Mouse (Mus musculus) MEL (cell line): ENCODE data around the gene Klf1. TPM values are rescaled to one million over a fixed set of nuclear protein-coding genes. Genes with fewer than 3 reads are reported as not detected.

Experiments used
- DNase-seq: peaks from one replicate; pipeline ENCODE4 v3.0.0; 2011; ENCODE audit warnings: low read depth, low spot score
- H3K27ac ChIP-seq: 2 replicates; pipeline ENCODE4 v1.5.1; 2012; ENCODE audit warnings: low read depth, mild to moderate bottlenecking, control low read depth, low read length, moderate library complexity; ENCODE audit not compliant: control insufficient read depth
- H3K27me3 ChIP-seq, 2 experiments: fragments of 150-350 bp in 1 of 2; sonication (generic) in 1 of 2; 2 replicates each; pipeline ENCODE4 v1.6.1; 2012; ENCODE audit warnings: low read length in 2 of 2, mild to moderate bottlenecking in 2 of 2, improper control_type of control experiment in 1 of 2, moderate library complexity in 1 of 2; ENCODE audit not compliant: insufficient read depth in 2 of 2, control insufficient read depth in 1 of 2
- H3K36me3 ChIP-seq, 2 experiments: 2 replicates each; pipeline ENCODE4 v1.6.1; 2012 to 2014; ENCODE audit warnings: low read length in 2 of 2, improper control_type of control experiment in 1 of 2, inconsistent platforms in 1 of 2, mild to moderate bottlenecking in 1 of 2; ENCODE audit not compliant: insufficient read depth in 2 of 2, control insufficient read depth in 1 of 2
- H3K4me1 ChIP-seq, 2 experiments: fragments of 150-350 bp in 1 of 2; sonication (generic) in 1 of 2; 2 replicates each; pipeline ENCODE4 v1.6.1; 2012; ENCODE audit warnings: low read length in 2 of 2, improper control_type of control experiment in 1 of 2, mild to moderate bottlenecking in 1 of 2; ENCODE audit not compliant: insufficient read depth in 2 of 2, control insufficient read depth in 1 of 2
- H3K4me3 ChIP-seq, 2 experiments: fragments of 150-350 bp in 1 of 2; sonication (generic) in 1 of 2; 2 replicates each; pipeline ENCODE4 v1.5.1; 2012; ENCODE audit warnings: low read depth in 2 of 2, low read length in 2 of 2, mild to moderate bottlenecking in 2 of 2, moderate library complexity in 2 of 2, control low read depth in 1 of 2, improper control_type of control experiment in 1 of 2; ENCODE audit not compliant: control insufficient read depth in 1 of 2, insufficient read depth in 1 of 2
- H3K79me2 ChIP-seq: 2 replicates; pipeline ENCODE4 v1.6.1; 2012; ENCODE audit warnings: mild to moderate bottlenecking, low read length, moderate library complexity; ENCODE audit not compliant: control insufficient read depth, poor library complexity, insufficient read depth
- H3K9ac ChIP-seq: 2 replicates; pipeline ENCODE4 v1.6.1; 2012; ENCODE audit warnings: low read depth, mild to moderate bottlenecking, control low read depth, low read length, moderate library complexity; ENCODE audit not compliant: control insufficient read depth, poor library complexity, severe bottlenecking
- H3K9me3 ChIP-seq: fragments of 150-350 bp; sonication (generic); replicated peaks from 2 replicates; pipeline ENCODE4 v1.6.1; 2012; ENCODE audit warnings: mild to moderate bottlenecking, low read length, improper control_type of control experiment, moderate library complexity; ENCODE audit not compliant: insufficient read depth
- BHLHE40 ChIP-seq: IDR thresholded peaks from 2 replicates; pipeline ENCODE4 v1.6.1; 2012; ENCODE audit warnings: low read depth, mild to moderate bottlenecking, inconsistent platforms, low read length, improper control_type of control experiment, borderline replicate concordance
- CHD1 ChIP-seq: IDR thresholded peaks from 2 replicates; pipeline ENCODE4 v1.6.1; 2012; ENCODE audit warnings: low read depth, mild to moderate bottlenecking, inconsistent platforms, low read length, improper control_type of control experiment
- CHD2 ChIP-seq: IDR thresholded peaks from 2 replicates; pipeline ENCODE4 v1.6.1; 2011; ENCODE audit warnings: low read length, improper control_type of control experiment
- CTCF ChIP-seq, 3 experiments: IDR thresholded peaks in 2 of 3; conservative IDR thresholded peaks in 1 of 3; 2 replicates each; pipeline ENCODE4 v1.5.1; 2011 to 2012; ENCODE audit warnings: low read length in 3 of 3, low read depth in 2 of 3, mild to moderate bottlenecking in 2 of 3, improper control_type of control experiment in 1 of 3, inconsistent platforms in 1 of 3, mixed read lengths in 1 of 3, moderate library complexity in 1 of 3; ENCODE audit not compliant: control insufficient read depth in 1 of 3, insufficient read depth in 1 of 3, poor library complexity in 1 of 3, severe bottlenecking in 1 of 3
- E2F4 ChIP-seq: IDR thresholded peaks from 2 replicates; pipeline ENCODE4 v1.6.1; 2011; ENCODE audit warnings: low read depth, low read length, improper control_type of control experiment, borderline replicate concordance
- EP300 ChIP-seq, 2 experiments: IDR thresholded peaks; 2 replicates each; pipeline ENCODE4 v1.6.1; 2011; ENCODE audit warnings: improper control_type of control experiment in 2 of 2, low read length in 2 of 2, low read depth in 1 of 2, mild to moderate bottlenecking in 1 of 2
- ETS1 ChIP-seq: IDR thresholded peaks from 2 replicates; pipeline ENCODE4 v1.6.1; 2012; ENCODE audit warnings: low read depth, mild to moderate bottlenecking, inconsistent platforms, low read length, improper control_type of control experiment, moderate library complexity
- GABPA ChIP-seq: IDR thresholded peaks from 2 replicates; pipeline ENCODE4 v1.6.1; 2012; ENCODE audit warnings: low read depth, mild to moderate bottlenecking, inconsistent platforms, low read length, improper control_type of control experiment, moderate library complexity
- GATA1 ChIP-seq: IDR thresholded peaks from 2 replicates; pipeline ENCODE4 v1.6.1; 2011; ENCODE audit warnings: low read depth, low read length, improper control_type of control experiment
- HCFC1 ChIP-seq: IDR thresholded peaks from 2 replicates; pipeline ENCODE4 v1.6.1; 2012; ENCODE audit warnings: low read depth, mild to moderate bottlenecking, inconsistent platforms, low read length, improper control_type of control experiment, moderate library complexity
- JUND ChIP-seq: IDR thresholded peaks from 2 replicates; pipeline ENCODE4 v1.6.1; 2011; ENCODE audit warnings: low read depth, mild to moderate bottlenecking, improper control_type of control experiment, low read length
- KAT2A ChIP-seq: conservative IDR thresholded peaks from 2 replicates; pipeline ENCODE4 v1.6.1; 2012; ENCODE audit warnings: low read depth, low read length, improper control_type of control experiment, inconsistent platforms
- MAFK ChIP-seq: IDR thresholded peaks from 2 replicates; pipeline ENCODE4 v1.6.1; 2011; ENCODE audit warnings: low read depth, mild to moderate bottlenecking, low read length, improper control_type of control experiment, borderline replicate concordance
- MAX ChIP-seq: IDR thresholded peaks from 2 replicates; pipeline ENCODE4 v1.6.1; 2011; ENCODE audit warnings: low read length, improper control_type of control experiment
- MAZ ChIP-seq: IDR thresholded peaks from 2 replicates; pipeline ENCODE4 v1.6.1; 2012; ENCODE audit warnings: low read depth, mild to moderate bottlenecking, inconsistent platforms, low read length, improper control_type of control experiment
- MEF2A ChIP-seq: IDR thresholded peaks from 2 replicates; pipeline ENCODE4 v1.6.1; 2014; ENCODE audit warnings: low read depth, mild to moderate bottlenecking, inconsistent platforms, low read length, improper control_type of control experiment; ENCODE audit not compliant: poor library complexity, insufficient replicate concordance, severe bottlenecking; ENCODE audit errors: extremely low read depth
- MXI1 ChIP-seq: IDR thresholded peaks from 2 replicates; pipeline ENCODE4 v1.6.1; 2011; ENCODE audit warnings: mild to moderate bottlenecking, low read depth, low read length, improper control_type of control experiment
- MYB ChIP-seq: IDR thresholded peaks from 2 replicates; pipeline ENCODE4 v1.6.1; 2011; ENCODE audit warnings: mild to moderate bottlenecking, low read depth, low read length, improper control_type of control experiment
- MYC ChIP-seq: IDR thresholded peaks from 2 replicates; pipeline ENCODE4 v1.6.1; 2011; ENCODE audit warnings: low read depth, mild to moderate bottlenecking, low read length, improper control_type of control experiment, moderate library complexity
- NELFE ChIP-seq: IDR thresholded peaks from 2 replicates; pipeline ENCODE4 v1.6.1; 2011; ENCODE audit warnings: low read depth, low read length, improper control_type of control experiment
- NRF1 ChIP-seq: IDR thresholded peaks from 2 replicates; pipeline ENCODE4 v1.6.1; 2014; ENCODE audit warnings: low read depth, mild to moderate bottlenecking, inconsistent platforms, low read length, improper control_type of control experiment, moderate library complexity; ENCODE audit not compliant: poor library complexity, insufficient read depth, severe bottlenecking
- POLR2AphosphoS2 ChIP-seq: IDR thresholded peaks from 2 replicates; pipeline ENCODE4 v1.6.1; 2011; ENCODE audit warnings: low read length, improper control_type of control experiment
- POLR2AphosphoS5 ChIP-seq: IDR thresholded peaks from 2 replicates; pipeline ENCODE4 v1.6.1; 2012; ENCODE audit warnings: low read depth, borderline replicate concordance, mild to moderate bottlenecking, inconsistent platforms, low read length, moderate library complexity, mixed read lengths
- RAD21 ChIP-seq: IDR thresholded peaks from 2 replicates; pipeline ENCODE4 v1.6.1; 2011; ENCODE audit warnings: mild to moderate bottlenecking, low read depth, low read length, improper control_type of control experiment
- SIN3A ChIP-seq: IDR thresholded peaks from 2 replicates; pipeline ENCODE4 v1.6.1; 2012; ENCODE audit warnings: low read length, improper control_type of control experiment, inconsistent platforms
- TBP ChIP-seq: IDR thresholded peaks from 2 replicates; pipeline ENCODE4 v1.8.0; 2011; ENCODE audit warnings: low read depth, low read length, improper control_type of control experiment
- TCF12 ChIP-seq: IDR thresholded peaks from 2 replicates; pipeline ENCODE4 v1.6.1; 2014; ENCODE audit warnings: low read depth, mild to moderate bottlenecking, inconsistent platforms, low read length, improper control_type of control experiment, moderate library complexity
- UBTF ChIP-seq: IDR thresholded peaks from 2 replicates; pipeline ENCODE4 v1.6.1; 2012; ENCODE audit warnings: low read depth, mild to moderate bottlenecking, inconsistent platforms, low read length, improper control_type of control experiment, moderate library complexity, borderline replicate concordance; ENCODE audit not compliant: insufficient read depth
- USF1 ChIP-seq: IDR thresholded peaks from 2 replicates; pipeline ENCODE4 v1.6.1; 2014; ENCODE audit warnings: low read depth, mild to moderate bottlenecking, inconsistent platforms, low read length, improper control_type of control experiment, moderate library complexity
- ZC3H11A ChIP-seq: IDR thresholded peaks from 2 replicates; pipeline ENCODE4 v1.6.1; 2012; ENCODE audit warnings: low read depth, mild to moderate bottlenecking, inconsistent platforms, low read length, improper control_type of control experiment
- ZKSCAN1 ChIP-seq: IDR thresholded peaks from 2 replicates; pipeline ENCODE4 v1.6.1; 2012; ENCODE audit warnings: low read depth, mild to moderate bottlenecking, inconsistent platforms, low read length, improper control_type of control experiment, moderate library complexity
- ZMIZ1 ChIP-seq: IDR thresholded peaks from 2 replicates; pipeline ENCODE4 v1.6.1; 2012; ENCODE audit warnings: low read depth, mild to moderate bottlenecking, inconsistent platforms, low read length, improper control_type of control experiment, moderate library complexity
- ZNF384 ChIP-seq: IDR thresholded peaks from 2 replicates; pipeline ENCODE4 v1.6.1; 2012; ENCODE audit warnings: low read depth, mild to moderate bottlenecking, inconsistent platforms, low read length, improper control_type of control experiment
- polyA plus RNA-seq, 2 experiments: library from polyadenylated mRNA; stranded (reverse) in 1 of 2; unstranded in 1 of 2; fragments of >175 nt in 1 of 2; fragments of >200 nt in 1 of 2; gene quantifications; 2 replicates each; pipeline versions ENCODE4 v1.2.1 to v1.2.4; 2012; ENCODE audit warnings: low replicate concordance in 2 of 2, low read depth in 1 of 2; ENCODE audit not compliant: insufficient read length in 2 of 2, insufficient read depth in 1 of 2, missing spikeins in 1 of 2
- total RNA-seq: library from RNA; depleted of rRNA; stranded (reverse); fragments of 300-350 nt; gene quantifications from 2 replicates; pipeline ENCODE4 v1.2.3, GENCODE M21; 2012

Gene Klf1
- total and polyA plus RNA-seq, 3 experiments, result 234 to 262 TPM; not detected in 1

DNA sequence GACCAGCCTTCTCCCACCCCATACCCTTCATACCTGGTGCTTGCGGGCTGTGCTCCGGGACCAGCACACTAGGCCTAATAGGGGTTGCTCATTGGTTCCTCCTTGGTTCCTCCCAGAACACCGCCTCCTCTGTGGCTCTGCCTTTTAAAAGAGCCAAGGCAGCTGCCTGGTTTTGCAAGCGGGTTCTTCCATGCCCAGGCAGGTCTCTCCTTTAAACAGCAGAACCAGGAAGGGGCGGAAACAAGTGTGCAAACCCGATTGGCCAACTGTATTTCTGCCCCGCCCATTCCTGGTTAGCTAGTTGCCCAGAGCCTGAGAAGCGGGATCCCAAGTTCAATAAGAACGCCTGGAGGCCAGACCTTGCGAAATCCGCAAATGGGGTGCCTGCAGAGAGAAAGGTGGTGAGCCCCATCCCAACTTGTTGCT lies 8.0 kb upstream of the Klf1 start, which contains the start of gene Gcdh (continued):
- TF ChIP-seq MAX (no peak), MAZ (no peak), UBTF (peak; percentile 73; the same call in 1 of the 2 replicates), RAD21 (no peak), TCF12 (no peak), NRF1 (no peak), CHD2 (no peak), GATA1 (no peak), MEF2A (no peak), USF1 (no peak), MYB (no peak), MAFK (no peak), ZC3H11A (no peak)

DNA sequence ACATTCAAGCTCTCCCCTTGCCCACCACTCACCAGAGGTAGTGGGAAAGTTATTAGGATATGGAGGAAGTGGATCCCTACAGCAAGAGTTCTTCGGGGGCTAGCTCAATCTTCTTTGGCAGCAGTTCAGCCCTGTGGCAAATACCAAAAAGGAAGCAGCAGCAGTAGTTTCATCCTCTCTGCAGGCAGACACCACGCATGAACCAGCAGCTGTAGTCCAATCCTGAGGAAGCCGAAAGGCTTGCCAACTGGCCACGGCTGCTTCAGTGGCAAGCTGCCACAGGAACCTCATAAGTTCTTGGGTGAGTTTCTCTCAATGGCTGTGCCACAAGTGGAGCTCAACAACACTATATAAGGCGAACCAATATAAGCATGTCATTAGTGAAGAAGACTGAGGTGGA lies 5.8 kb upstream of the Klf1 start:
- Histone ChIP-seq H3K9ac (no peak overlapping the region), H3K9me3 (no peaks in the 10 kb centered on the region), H3K27me3 (no peaks in the 10 kb centered on the region), H3K4me1 (peaks cover 21 to 39% of the 10 kb centered on the region in 2 experiments), H3K27ac (peak overlapping the region; percentile 21), H3K36me3 (peaks cover 0 to 25% of the 10 kb centered on the region in 2 experiments; a peak in 2 of 4 replicates), H3K79me2 (peaks cover 4% of the 10 kb centered on the region; the same call in 1 of the 2 replicates), H3K4me3 (peak overlapping the region in 1 of 2 experiments; percentile 25; a peak in 1 of 4 replicates)
- TF ChIP-seq ETS1 (peak; percentile 46; the same call in 1 of the 2 replicates), TBP (no peak), POLR2AphosphoS2 (no peak), ZNF384 (no peak), UBTF (no peak), CHD1 (no peak), JUND (no peak), ZKSCAN1 (no peak), MEF2A (no peak), EP300 (IDR thresholded peaks at IDR 0.05; ENCODE audit: low read depth in 1 of 2, low read length in 2 of 2) (peak in 1 of 2 experiments; percentile 14; a peak in 2 of 4 replicates), CTCF (IDR thresholded peaks at IDR 0.05 in 2 of 3, conservative IDR thresholded peaks at IDR 0.05 in 1 of 3; ENCODE audit: control insufficient read depth in 1 of 3, insufficient read depth in 1 of 3, low read depth in 2 of 3, low read length in 3 of 3, poor library complexity in 1 of 3, severe bottlenecking in 1 of 3) (no peak), RAD21 (no peak), ZMIZ1 (no peak), ZC3H11A (no peak), MYC (no peak), HCFC1 (no peak), MXI1 (no peak; the same call in 1 of the 2 replicates), SIN3A (0 out of 2 replicates have a peak, but pooled peaks have one; percentile 16), POLR2AphosphoS5 (no peak), KAT2A (no peak), GABPA (no peak), E2F4 (no peak), USF1 (no peak), NELFE (no peak), BHLHE40 (no peak), MAFK (no peak)
- peak; percentile 73 for DNase-seq
